Mouse (Mus musculus) effector memory CD4-positive, alpha-beta T cell, adult 7 months (primary cell): ENCODE data around the gene Ankrd33b. TPM values are rescaled to one million over a fixed set of nuclear protein-coding genes. Genes with fewer than 3 reads are reported as not detected.

Source experiments
- polyA plus RNA-seq: library from polyadenylated mRNA; unstranded; fragments of 100-300 nt; shearing (Covaris generic); gene quantifications from one replicate; pipeline ENCODE4 v1.2.1, GENCODE M21; 2017

The Ankrd33b gene
- 1.5 TPM for polyA plus RNA-seq

DNA sequence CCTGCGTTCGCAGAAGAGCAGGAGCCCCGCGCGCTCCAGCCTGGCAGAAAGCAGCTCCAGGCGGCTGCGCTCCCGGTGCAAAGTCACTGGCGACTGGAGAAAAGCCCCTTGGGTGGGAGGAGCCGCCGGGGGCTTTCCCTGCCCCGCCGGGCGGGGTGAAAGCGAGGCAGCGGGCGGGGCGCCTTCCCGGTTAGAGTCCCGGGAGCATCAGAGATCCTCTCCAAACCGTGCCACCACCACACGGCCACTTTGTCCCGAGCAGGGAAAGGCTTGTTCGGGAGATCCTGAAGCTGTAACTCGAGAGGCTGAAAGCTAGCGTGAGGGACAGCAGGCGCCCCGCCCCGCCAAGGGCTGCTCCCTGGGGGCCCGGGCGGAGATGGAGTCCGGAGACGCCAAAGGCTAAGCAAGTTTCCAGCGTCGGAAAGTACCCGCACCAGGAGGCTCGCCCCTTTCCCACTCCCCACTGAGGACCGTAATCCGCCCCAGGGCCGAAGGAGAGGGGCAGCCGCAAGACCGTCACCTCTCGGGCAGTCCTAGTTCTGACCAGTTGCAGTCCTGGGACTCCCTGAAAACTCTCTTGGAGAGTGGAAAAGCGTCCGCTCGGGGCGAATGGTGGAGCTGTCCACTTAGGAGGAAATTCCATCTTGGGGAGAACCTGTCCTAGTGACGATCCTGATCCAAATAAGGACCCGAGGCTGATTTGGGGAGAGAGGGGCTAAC is at the start of gene Ankrd33b:
TSS of gene Ankrd33b (minus strand) at position 246 of the 720 bp plus-strand sequence.

Other genes with a start within 250 kb of the Ankrd33b start
- gene Dap, start 143.4 kb downstream of the Ankrd33b start, polyA plus RNA-seq: 69.6 TPM
- gene Ropn1l, start 86.0 kb upstream of the Ankrd33b start, polyA plus RNA-seq: 0.67 TPM
- gene March6, start 163.3 kb upstream of the Ankrd33b start, polyA plus RNA-seq: 11.7 TPM
- gene Cmbl, start 197.7 kb upstream of the Ankrd33b start, polyA plus RNA-seq: not detected
- 275 TPM for gene Cct5, start 234.1 kb upstream of the Ankrd33b start, polyA plus RNA-seq
- gene Fam173b, start 234.1 kb upstream of the Ankrd33b start, polyA plus RNA-seq: 11.2 TPM